Mouse (Mus musculus) G1E-ER4 (cell line): Measurements from ENCODE around the gene Gm20388. TPM values are rescaled to one million over a fixed set of nuclear protein-coding genes. Genes with fewer than 3 reads are reported as not detected.

Experiments
- GATA1 ChIP-seq: IDR thresholded peaks from one replicate; pipeline ENCODE4 v1.8.0; 2012; ENCODE audit warnings: low read length, inconsistent platforms
- polyA plus RNA-seq: library from polyadenylated mRNA; stranded (reverse); fragments of >175 nt; gene quantifications from 2 replicates; pipeline ENCODE4 v1.2.3, GENCODE M21; 2012

Gene Gm20388
- polyA plus RNA-seq, 1 experiment, result not detected

GRCm38 (mm10) chr8:121792159-121792558, 1881.5 kb downstream of the Gm20388 start:
- no peak for TF ChIP-seq GATA1

GRCm38 (mm10) chr8:121792627-121793026, 1882.0 kb downstream of the Gm20388 start:
- no peak for TF ChIP-seq GATA1

GRCm38 (mm10) chr8:121794151-121794550, 1883.5 kb downstream of the Gm20388 start:
- TF ChIP-seq GATA1, result no peak

GRCm38 (mm10) chr8:121795461-121795860, 1884.8 kb downstream of the Gm20388 start:
- no peak for TF ChIP-seq GATA1

- TF ChIP-seq GATA1, result no peak
These were observed 1885.8 kb downstream of the Gm20388 start for GRCm38 (mm10) chr8:121796406-121796805.

- no peak for TF ChIP-seq GATA1
These were observed 1887.8 kb downstream of the Gm20388 start for GRCm38 (mm10) chr8:121798401-121798800.

GRCm38 (mm10) chr8:121804829-121805228, 1894.2 kb downstream of the Gm20388 start:
- no peak for TF ChIP-seq GATA1

- no peak for TF ChIP-seq GATA1
These were observed 1895.5 kb downstream of the Gm20388 start for GRCm38 (mm10) chr8:121806126-121806525.

- no peak for TF ChIP-seq GATA1
These were observed 1897.4 kb downstream of the Gm20388 start for GRCm38 (mm10) chr8:121808032-121808431.

GRCm38 (mm10) chr8:121809524-121810155, 1899.0 kb downstream of the Gm20388 start:
- TF ChIP-seq GATA1, result no peak

- no peak for TF ChIP-seq GATA1
These were observed 1900.9 kb downstream of the Gm20388 start for GRCm38 (mm10) chr8:121811502-121811901.

- no peak for TF ChIP-seq GATA1
These were observed 1901.4 kb downstream of the Gm20388 start for GRCm38 (mm10) chr8:121811931-121812570.

GRCm38 (mm10) chr8:121818226-121818625, 1907.6 kb downstream of the Gm20388 start:
- TF ChIP-seq GATA1, result no peak

GRCm38 (mm10) chr8:121820840-121821239, 1910.2 kb downstream of the Gm20388 start:
- TF ChIP-seq GATA1, result no peak

GRCm38 (mm10) chr8:121821320-121821719, 1910.7 kb downstream of the Gm20388 start:
- TF ChIP-seq GATA1, result no peak

- no peak for TF ChIP-seq GATA1
These were observed 1911.1 kb downstream of the Gm20388 start for GRCm38 (mm10) chr8:121821770-121822169.

GRCm38 (mm10) chr8:121827726-121828125, 1917.1 kb downstream of the Gm20388 start:
- no peak for TF ChIP-seq GATA1
